Mouse (Mus musculus): ENCODE data around the gene Abhd18. TPM values are rescaled to one million over a fixed set of nuclear protein-coding genes. Genes with fewer than 3 reads are reported as not detected.
"Not testable (repeated sequence)": the region's sequence is repeated elsewhere in the genome, so short reads cannot be mapped to it uniquely, and the experiment has no call there.

Gene Abhd18
- polyA plus RNA-seq, 1 experiment from 2014 or later = 7.9 TPM

GRCm38 (mm10) chr3:40847936-40848335 lies 1.2 kb downstream of the Abhd18 start:
- 82% methylated on average over 2 of the region's 2 CpGs for WGBS
- H3K9me3 ChIP-seq; H3K27me3 ChIP-seq (replicated peaks); H3K36me3 ChIP-seq; H3K4me1 ChIP-seq; ATAC-seq (ENCODE audit: insufficient read depth, low FRiP score, low read depth); H3K4me3 ChIP-seq (replicated peaks); H3K27ac ChIP-seq; H3K9ac ChIP-seq: not testable (repeated sequence)
- peak overlapping the region; percentile 73; the same call in 1 of the 2 replicates for H3K4me2 ChIP-seq

GRCm38 (mm10) chr3:40853123-40853738 lies 6.5 kb downstream of the Abhd18 start:
- not testable (repeated sequence) for H3K9ac ChIP-seq; H3K27ac ChIP-seq; H3K4me1 ChIP-seq; ATAC-seq (ENCODE audit: insufficient read depth, low FRiP score, low read depth); H3K9me3 ChIP-seq; H3K4me2 ChIP-seq; H3K4me3 ChIP-seq (replicated peaks); H3K36me3 ChIP-seq; H3K27me3 ChIP-seq (replicated peaks)
- WGBS = 87% methylated on average over 3 of the region's 3 CpGs

GRCm38 (mm10) chr3:40893816-40894258 lies 47.1 kb downstream of the Abhd18 start:
- not testable (repeated sequence) for H3K36me3 ChIP-seq; H3K27me3 ChIP-seq (replicated peaks); H3K9me3 ChIP-seq; H3K4me1 ChIP-seq
- peak; percentile 100 for ATAC-seq (ENCODE audit: insufficient read depth, low FRiP score, low read depth)
- peak overlapping the region; percentile 56 for H3K4me3 ChIP-seq (replicated peaks)
- H3K4me2 ChIP-seq = peak overlapping the region; percentile 53
- peak overlapping the region; percentile 10; the same call in 1 of the 2 replicates for H3K9ac ChIP-seq
- H3K27ac ChIP-seq = peak overlapping the region; percentile 77
- WGBS = 0% methylated on average over 34 of the region's 38 CpGs

GRCm38 (mm10) chr3:40894336-40894735 lies 47.6 kb downstream of the Abhd18 start:
- H3K4me1 ChIP-seq; H3K27ac ChIP-seq; H3K36me3 ChIP-seq; H3K27me3 ChIP-seq (replicated peaks); H3K9me3 ChIP-seq; ATAC-seq (ENCODE audit: insufficient read depth, low FRiP score, low read depth): not testable (repeated sequence)
- H3K9ac ChIP-seq = peak overlapping the region; percentile 37
- WGBS = 1% methylated on average over 23 of the region's 24 CpGs
- peak overlapping the region; percentile 56 for H3K4me3 ChIP-seq (replicated peaks)
- H3K4me2 ChIP-seq = peak overlapping the region; percentile 80

GRCm38 (mm10) chr3:40902443-40902842 lies 55.7 kb downstream of the Abhd18 start, which contains the start of gene 1700034I23Rik:
Gene 1700034I23Rik (minus strand): TSS chr3:40902543.
- H3K9ac ChIP-seq = not testable (repeated sequence)

GRCm38 (mm10) chr3:40938189-40938588 lies 91.4 kb downstream of the Abhd18 start:
- H3K4me1 ChIP-seq = no peaks in the 10 kb centered on the region
- WGBS = 69% methylated on average over 5 of the region's 5 CpGs
- H3K9ac ChIP-seq = no peak overlapping the region
- no peaks in the 10 kb centered on the region for H3K9me3 ChIP-seq
- ATAC-seq (ENCODE audit: insufficient read depth, low FRiP score, low read depth) = no peak
- no peaks in the 10 kb centered on the region for H3K27me3 ChIP-seq (replicated peaks)
- H3K27ac ChIP-seq = no peak overlapping the region
- no peak overlapping the region for H3K4me2 ChIP-seq
- no peak overlapping the region for H3K4me3 ChIP-seq (replicated peaks)
- H3K36me3 ChIP-seq = 0 out of 2 replicates have a peak, but pooled peaks cover 3% of the 10 kb centered on the region

More at GRCm38 (mm10) chr3:40902443-40902842, 55.7 kb downstream of the Abhd18 start, which contains the start of gene 1700034I23Rik:
- H3K27me3 ChIP-seq (replicated peaks); ATAC-seq (ENCODE audit: insufficient read depth, low FRiP score, low read depth); H3K9me3 ChIP-seq; H3K36me3 ChIP-seq; H3K4me2 ChIP-seq; H3K27ac ChIP-seq; H3K4me1 ChIP-seq; H3K4me3 ChIP-seq (replicated peaks): not testable (repeated sequence)
- WGBS = 98% methylated on average over 8 of the region's 10 CpGs

- Histone ChIP-seq H3K9ac (no peak overlapping the region), H3K27ac (no peak overlapping the region), H3K4me3 (replicated peaks) (no peak overlapping the region), H3K4me1 (no peaks in the 10 kb centered on the region), H3K4me2 (no peak overlapping the region), H3K9me3 (no peaks in the 10 kb centered on the region), H3K27me3 (replicated peaks) (no peaks in the 10 kb centered on the region), H3K36me3 (0 out of 2 replicates have a peak, but pooled peaks cover 3% of the 10 kb centered on the region)
- 86% methylated on average over 4 of the region's 4 CpGs for WGBS
- no peak for ATAC-seq (ENCODE audit: insufficient read depth, low FRiP score, low read depth)
Measured at GRCm38 (mm10) chr3:40938592-40938991, 91.8 kb downstream of the Abhd18 start.

GRCm38 (mm10) chr3:40939019-40939418 lies 92.2 kb downstream of the Abhd18 start:
- H3K9ac ChIP-seq = no peak overlapping the region

GRCm38 (mm10) chr3:40949170-40949902 lies 102.6 kb downstream of the Abhd18 start, which contains the start of gene Larp1b:
Gene Larp1b (plus strand): TSS chr3:40949828.
- Histone ChIP-seq H3K4me3 (replicated peaks) (peak within 1 kb of the TSS; percentile 76), H3K27me3 (replicated peaks) (no peaks in the 10 kb centered on the region), H3K4me2 (peak within 1 kb of the TSS; percentile 98), H3K4me1 (no peaks in the 10 kb centered on the region), H3K9me3 (no peaks in the 10 kb centered on the region), H3K9ac (peak within 1 kb of the TSS; percentile 66), H3K36me3 (no peaks in the 10 kb centered on the region), H3K27ac (peak within 1 kb of the TSS; percentile 78)
- WGBS = under 1% methylated on average over 66 of the region's 66 CpGs
- ATAC-seq (ENCODE audit: insufficient read depth, low FRiP score, low read depth) = peak; percentile 95

More at GRCm38 (mm10) chr3:40939019-40939418, 92.2 kb downstream of the Abhd18 start:
- no peak overlapping the region for H3K4me2 ChIP-seq
- H3K36me3 ChIP-seq = 0 out of 2 replicates have a peak, but pooled peaks cover under 1% of the 10 kb centered on the region
- no peak for ATAC-seq (ENCODE audit: insufficient read depth, low FRiP score, low read depth)
- H3K27ac ChIP-seq = no peak overlapping the region
- no peak overlapping the region for H3K4me3 ChIP-seq (replicated peaks)
- no peaks in the 10 kb centered on the region for H3K9me3 ChIP-seq
- no peaks in the 10 kb centered on the region for H3K4me1 ChIP-seq
- no peaks in the 10 kb centered on the region for H3K27me3 ChIP-seq (replicated peaks)

GRCm38 (mm10) chr3:40949903-40950600 lies 103.3 kb downstream of the Abhd18 start:
- Histone ChIP-seq H3K27ac (peak overlapping the region; percentile 78), H3K9ac (peak overlapping the region; percentile 66), H3K27me3 (replicated peaks) (no peaks in the 10 kb centered on the region), H3K4me3 (replicated peaks) (peak overlapping the region; percentile 76), H3K4me2 (peak overlapping the region; percentile 98), H3K36me3 (no peaks in the 10 kb centered on the region), H3K9me3 (no peaks in the 10 kb centered on the region), H3K4me1 (no peaks in the 10 kb centered on the region)
- ATAC-seq (ENCODE audit: insufficient read depth, low FRiP score, low read depth) = 0 out of 2 replicates have a peak, but pooled peaks have one; percentile 4
- WGBS = 0% methylated on average over 90 of the region's 118 CpGs

GRCm38 (mm10) chr3:40950601-40951201 lies 103.9 kb downstream of the Abhd18 start:
- H3K27ac ChIP-seq = peak overlapping the region; percentile 78
- no peaks in the 10 kb centered on the region for H3K27me3 ChIP-seq (replicated peaks)
- H3K4me2 ChIP-seq = peak overlapping the region; percentile 98
- WGBS = under 1% methylated on average over 43 of the region's 43 CpGs
- H3K9ac ChIP-seq = peak overlapping the region; percentile 66
- 0 out of 2 replicates have a peak, but pooled peaks have one; percentile 18 for ATAC-seq (ENCODE audit: insufficient read depth, low FRiP score, low read depth)
- H3K4me3 ChIP-seq (replicated peaks) = peak overlapping the region; percentile 76
- H3K36me3 ChIP-seq = no peaks in the 10 kb centered on the region
- H3K9me3 ChIP-seq = no peaks in the 10 kb centered on the region
- no peaks in the 10 kb centered on the region for H3K4me1 ChIP-seq
